Mouse (Mus musculus) heart, adult 11 months (tissue): ENCODE measurements at regions not wholly inside any gene's neighbourhood (a gene's known extent, or its start where the extent isn't known, plus 50 kb on each side); places are given as distances from the start of the nearest gene placed in this dataset.
"Not testable (repeated sequence)": the region's sequence is repeated elsewhere in the genome, so short reads cannot be mapped to it uniquely, and the experiment has no call there.

Experiments used
- DNase-seq: peaks from one replicate; pipeline ENCODE4 v3.0.0; 2022

DNA sequence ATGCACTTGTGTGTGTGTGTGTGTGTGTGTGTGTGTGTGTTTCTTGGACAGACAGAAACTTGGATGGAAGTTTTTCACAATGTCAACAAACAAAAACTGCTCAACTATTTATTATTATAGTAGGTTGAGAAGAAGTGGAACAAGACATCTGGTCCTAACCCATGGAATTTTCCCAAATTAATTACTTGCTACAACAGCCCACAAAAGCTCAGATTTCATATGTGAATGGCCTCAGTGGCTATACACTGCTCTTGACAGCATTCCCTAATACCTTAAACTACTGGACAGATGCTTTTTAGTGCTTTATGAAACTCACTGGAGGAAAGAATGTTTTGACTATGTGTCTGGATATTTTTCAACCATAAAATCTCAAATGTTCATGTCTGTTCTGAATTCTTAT is 2009.5 kb upstream of the Pcdh17 start:
- DNase-seq, result no peak

DNA sequence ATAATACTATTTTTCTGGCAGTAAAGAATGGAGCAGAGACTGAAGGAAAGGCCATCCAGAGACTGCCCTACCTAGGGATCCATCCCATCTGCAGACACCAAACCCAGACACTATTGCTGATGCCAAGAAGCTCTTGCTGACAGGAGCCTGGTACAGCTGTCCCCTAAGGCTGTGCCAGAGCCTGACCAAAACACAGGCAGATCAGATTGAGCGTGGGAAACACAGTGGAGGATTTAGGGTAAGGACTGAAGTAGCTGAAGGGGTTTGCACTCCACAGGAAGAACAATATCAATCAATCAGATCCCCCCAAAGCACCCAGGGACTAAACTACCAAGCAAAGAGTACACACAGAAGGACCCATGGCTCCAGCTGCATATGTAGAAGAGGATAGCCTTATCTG is 1994.5 kb upstream of the Pcdh17 start:
- DNase-seq, result not testable (repeated sequence)

DNA sequence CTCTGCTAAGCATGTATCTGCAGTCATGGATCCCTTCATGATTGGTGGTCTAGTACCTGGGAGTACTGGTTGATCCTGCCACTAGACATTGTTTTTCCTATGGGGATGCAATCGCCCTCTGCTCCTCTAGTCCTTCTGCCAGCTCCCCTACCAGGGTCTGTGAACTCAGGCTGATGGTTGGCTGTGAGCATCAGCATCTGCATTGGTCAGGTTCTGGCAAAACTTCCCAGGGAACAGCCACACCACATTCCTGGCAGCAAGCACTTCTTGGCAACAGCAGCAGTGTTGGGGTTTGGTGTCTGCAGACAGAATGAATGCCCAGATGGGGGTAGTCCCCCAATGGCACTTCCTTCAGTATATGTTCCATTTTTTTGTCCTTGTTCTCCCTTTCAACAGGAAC is 1989.9 kb upstream of the Pcdh17 start:
- DNase-seq, result peak; percentile 78

DNA sequence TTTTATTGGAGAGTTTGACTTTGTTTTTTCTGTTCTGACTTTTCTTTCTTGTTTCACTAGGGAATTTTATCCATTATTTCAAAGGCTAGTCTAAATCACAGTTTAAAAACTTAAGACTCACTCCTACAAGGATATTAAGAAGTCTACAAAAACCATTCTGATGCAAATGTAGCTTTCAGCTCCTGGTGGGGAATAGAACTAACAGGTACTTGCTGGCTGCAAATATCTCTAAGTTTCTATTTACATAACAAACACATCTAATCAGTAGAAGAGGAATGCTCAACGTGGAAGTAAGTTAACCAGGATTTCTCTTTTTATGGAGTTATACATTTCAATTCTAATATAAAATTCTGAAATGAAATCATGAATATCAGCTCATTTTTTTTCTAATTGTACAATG is 1976.7 kb upstream of the Pcdh17 start:
- no peak for DNase-seq
